Mouse (Mus musculus): ENCODE data around the gene Vpreb3.

Vpreb3 gene

GRCm38 (mm10) chr10:75926396-75926795, 16.5 kb upstream of the Vpreb3 start:
- in situ Hi-C loops (cut with MboI; ENCODE audit: low pct_unique_long_range_greater_than_20kb in 1 of 2, low sequenced_read_pairs in 2 of 2, unreplicated experiment in 1 of 2): no loop called here

GRCm38 (mm10) chr10:75930304-75930703, 12.6 kb upstream of the Vpreb3 start:
- in situ Hi-C loops (cut with MboI; ENCODE audit: low pct_unique_long_range_greater_than_20kb in 1 of 2, low sequenced_read_pairs in 2 of 2, unreplicated experiment in 1 of 2): no loop called here

GRCm38 (mm10) chr10:75931311-75931710, 11.5 kb upstream of the Vpreb3 start:
- in situ Hi-C loops (cut with MboI; ENCODE audit: low pct_unique_long_range_greater_than_20kb in 1 of 2, low sequenced_read_pairs in 2 of 2, unreplicated experiment in 1 of 2): no loop called here

- in situ Hi-C loops (cut with MboI; ENCODE audit: low pct_unique_long_range_greater_than_20kb in 1 of 2, low sequenced_read_pairs in 2 of 2, unreplicated experiment in 1 of 2): no loop called here
Measured at GRCm38 (mm10) chr10:75932081-75932678, 10.7 kb upstream of the Vpreb3 start.

GRCm38 (mm10) chr10:75932891-75933290, 10.0 kb upstream of the Vpreb3 start, which contains the start of gene Chchd10:
Chchd10 (plus strand) TSS chr10:75933130.
- in situ Hi-C loops (cut with MboI; ENCODE audit: low pct_unique_long_range_greater_than_20kb in 1 of 2, low sequenced_read_pairs in 2 of 2, unreplicated experiment in 1 of 2): no loop called here

- in situ Hi-C loops (cut with MboI; ENCODE audit: low pct_unique_long_range_greater_than_20kb in 1 of 2, low sequenced_read_pairs in 2 of 2, unreplicated experiment in 1 of 2): loop anchor here in 1 of 2 experiments (5.0 kb wide), 1 partner anchor 63 kb away; no protein-coding TSS in a partner anchor
Measured at GRCm38 (mm10) chr10:75934991-75935390, 7.9 kb upstream of the Vpreb3 start.

GRCm38 (mm10) chr10:75935680-75936541, 6.9 kb upstream of the Vpreb3 start, which contains the start of gene Mmp11:
Mmp11 (minus strand) TSS chr10:75936496.
- in situ Hi-C loops (cut with MboI; ENCODE audit: low pct_unique_long_range_greater_than_20kb in 1 of 2, low sequenced_read_pairs in 2 of 2, unreplicated experiment in 1 of 2): loop anchor here in 1 of 2 experiments (5.0 kb wide), 1 partner anchor 64 kb away; no protein-coding TSS in a partner anchor

GRCm38 (mm10) chr10:75936909-75937667, 5.8 kb upstream of the Vpreb3 start:
- in situ Hi-C loops (cut with MboI; ENCODE audit: low pct_unique_long_range_greater_than_20kb in 1 of 2, low sequenced_read_pairs in 2 of 2, unreplicated experiment in 1 of 2): loop anchor here in 1 of 2 experiments (5.0 kb wide), 1 partner anchor 65 kb away; no protein-coding TSS in a partner anchor

- in situ Hi-C loops (cut with MboI; ENCODE audit: low pct_unique_long_range_greater_than_20kb in 1 of 2, low sequenced_read_pairs in 2 of 2, unreplicated experiment in 1 of 2): loop anchor here in 1 of 2 experiments (5.0 kb wide), 1 partner anchor 66 kb away; no protein-coding TSS in a partner anchor
Measured at GRCm38 (mm10) chr10:75937851-75938643, 4.8 kb upstream of the Vpreb3 start.

- in situ Hi-C loops (cut with MboI; ENCODE audit: low pct_unique_long_range_greater_than_20kb in 1 of 2, low sequenced_read_pairs in 2 of 2, unreplicated experiment in 1 of 2): loop anchor here in 1 of 2 experiments (5.0 kb wide), 1 partner anchor 67 kb away; no protein-coding TSS in a partner anchor
Measured at GRCm38 (mm10) chr10:75939481-75940234, 3.2 kb upstream of the Vpreb3 start.

GRCm38 (mm10) chr10:75940520-75940919, 2.3 kb upstream of the Vpreb3 start, which contains the start of gene Gm867:
Gm867 (minus strand) TSS chr10:75940672.
- in situ Hi-C loops (cut with MboI; ENCODE audit: low pct_unique_long_range_greater_than_20kb in 1 of 2, low sequenced_read_pairs in 2 of 2, unreplicated experiment in 1 of 2): no loop called here

GRCm38 (mm10) chr10:75941042-75941824, 1.6 kb upstream of the Vpreb3 start:
- in situ Hi-C loops (cut with MboI; ENCODE audit: low pct_unique_long_range_greater_than_20kb in 1 of 2, low sequenced_read_pairs in 2 of 2, unreplicated experiment in 1 of 2): no loop called here

- in situ Hi-C loops (cut with MboI; ENCODE audit: low pct_unique_long_range_greater_than_20kb in 1 of 2, low sequenced_read_pairs in 2 of 2, unreplicated experiment in 1 of 2): no loop called here
Measured at GRCm38 (mm10) chr10:75944066-75944772, 1.4 kb downstream of the Vpreb3 start.

- in situ Hi-C loops (cut with MboI; ENCODE audit: low pct_unique_long_range_greater_than_20kb in 1 of 2, low sequenced_read_pairs in 2 of 2, unreplicated experiment in 1 of 2): no loop called here
Measured at GRCm38 (mm10) chr10:75945213-75945612, 2.4 kb downstream of the Vpreb3 start.

GRCm38 (mm10) chr10:75945896-75946295, 3.0 kb downstream of the Vpreb3 start:
- in situ Hi-C loops (cut with MboI; ENCODE audit: low pct_unique_long_range_greater_than_20kb in 1 of 2, low sequenced_read_pairs in 2 of 2, unreplicated experiment in 1 of 2): no loop called here

- in situ Hi-C loops (cut with MboI; ENCODE audit: low pct_unique_long_range_greater_than_20kb in 1 of 2, low sequenced_read_pairs in 2 of 2, unreplicated experiment in 1 of 2): no loop called here
Measured at GRCm38 (mm10) chr10:75948079-75948478, 5.2 kb downstream of the Vpreb3 start.
